Mouse (Mus musculus): ENCODE measurements around the gene Slc19a1. TPM values are rescaled to one million over a fixed set of nuclear protein-coding genes. Genes with fewer than 3 reads are reported as not detected.

Slc19a1 gene
- total and polyA plus RNA-seq, 3 experiments: 40.1 to 59.8 (median 50.2) TPM

DNA sequence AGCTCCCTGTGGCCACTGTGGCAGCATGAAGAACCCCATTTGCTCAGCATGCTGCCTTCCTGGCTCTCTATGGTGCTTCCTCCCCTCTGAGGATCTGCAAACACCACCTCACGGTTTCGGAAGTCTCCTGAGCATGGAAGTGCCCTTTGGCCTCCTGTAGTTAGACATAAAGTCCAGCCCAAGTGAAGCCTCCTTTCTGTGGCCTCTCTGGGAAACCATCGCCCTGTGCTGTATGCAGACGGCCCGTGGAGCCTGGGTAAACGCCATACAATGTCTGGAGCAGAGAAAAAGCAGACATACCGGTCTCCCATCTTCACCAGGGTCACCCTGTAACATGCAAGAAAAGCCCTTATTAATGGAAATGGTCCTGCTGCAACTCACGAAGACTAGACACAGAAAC is 46.9 kb downstream of the Slc19a1 start:
- Histone ChIP-seq H3K9ac (ENCODE audit: insufficient read depth, low read depth) (no peak overlapping the region), H3K79me2 (replicated peaks; ENCODE audit: control insufficient read depth, extremely low read depth, insufficient read depth, poor library complexity, severe bottlenecking) (no peaks in the 10 kb centered on the region), H3K4me3 (replicated peaks in 1 of 3; ENCODE audit: low read depth in 2 of 3, low read length in 2 of 3, poor library complexity in 1 of 3) (no peak overlapping the region), H3K36me3 (replicated peaks in 1 of 2; ENCODE audit: control insufficient read depth in 1 of 2, insufficient read depth in 1 of 2, low read length in 1 of 2) (peaks cover 0 to 16% of the 10 kb centered on the region in 2 experiments), H3K4me2 (ENCODE audit: insufficient read depth, low read depth, poor library complexity, severe bottlenecking) (no peak overlapping the region), H3K27ac (ENCODE audit: insufficient read depth, low read depth) (no peak overlapping the region), H3K4me1 (ENCODE audit: control insufficient read depth in 1 of 2, insufficient read depth in 2 of 2) (no peaks in the 10 kb centered on the region), H3K9me3 (replicated peaks; ENCODE audit: low read length) (no peaks in the 10 kb centered on the region), H3K27me3 (replicated peaks) (peaks cover 76% of the 10 kb centered on the region)
- no peak for TF ChIP-seq USF2 (conservative IDR thresholded peaks at IDR 0.05; ENCODE audit: low read depth, low read length)
- no peak for TF ChIP-seq NELFE (IDR thresholded peaks at IDR 0.05; ENCODE audit: low read depth, low read length)
- no peak for TF ChIP-seq PAX5 (IDR thresholded peaks at IDR 0.05; ENCODE audit: low read length)
- TF ChIP-seq TCF12 (IDR thresholded peaks at IDR 0.05; ENCODE audit: low read depth, low read length): no peak
- no peak for TF ChIP-seq HCFC1 (IDR thresholded peaks at IDR 0.05; ENCODE audit: low read depth, low read length)
- no peak for TF ChIP-seq KAT2A (IDR thresholded peaks at IDR 0.05; ENCODE audit: insufficient replicate concordance, low read length)
- TF ChIP-seq SIN3A (IDR thresholded peaks at IDR 0.05; ENCODE audit: low read length): no peak
- in situ Hi-C loops (cut with MboI; ENCODE audit: low pct_ligation_motif_present, low pct_unique_long_range_greater_than_20kb, low sequenced_read_pairs): loop anchor here (10.0 kb wide), 1 partner anchor 54 kb away; no protein-coding TSS in a partner anchor
- DNase-seq (ENCODE audit: extremely low read depth): no peak
- dilution Hi-C loops (cut with MboI; ENCODE audit: extremely low pct_ligation_motif_present, extremely low pct_unique_long_range_greater_than_20kb, low sequenced_read_pairs): no loop called here

DNA sequence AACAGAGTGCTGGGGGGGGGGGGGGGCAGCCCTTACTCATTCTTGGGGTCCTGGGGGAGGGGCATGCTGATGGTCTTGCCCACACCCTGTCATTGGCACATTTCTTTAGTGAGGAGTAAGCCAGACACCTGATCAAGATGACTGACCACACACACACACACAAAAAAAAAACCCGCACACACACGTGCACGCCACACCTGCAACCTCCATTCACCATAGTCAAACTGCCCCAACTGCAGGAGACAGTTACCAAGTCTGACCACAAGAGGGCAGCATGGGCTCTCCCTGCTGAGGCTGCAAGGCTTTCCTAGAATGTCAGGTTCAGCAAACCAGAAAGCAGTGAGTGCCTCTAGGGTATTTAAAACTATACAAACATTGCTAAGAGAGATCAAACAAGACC is 50.4 kb downstream of the Slc19a1 start:
- Histone ChIP-seq H3K4me3 (replicated peaks in 1 of 3; ENCODE audit: low read depth in 2 of 3, low read length in 2 of 3, poor library complexity in 1 of 3) (no peak overlapping the region), H3K79me2 (replicated peaks; ENCODE audit: control insufficient read depth, extremely low read depth, insufficient read depth, poor library complexity, severe bottlenecking) (no peaks in the 10 kb centered on the region), H3K36me3 (replicated peaks in 1 of 2; ENCODE audit: control insufficient read depth in 1 of 2, insufficient read depth in 1 of 2, low read length in 1 of 2) (peaks cover 0 to 21% of the 10 kb centered on the region in 2 experiments), H3K4me1 (ENCODE audit: control insufficient read depth in 1 of 2, insufficient read depth in 2 of 2) (peaks cover 0 to 4% of the 10 kb centered on the region in 2 experiments; a peak in 2 of 4 replicates), H3K4me2 (ENCODE audit: insufficient read depth, low read depth, poor library complexity, severe bottlenecking) (no peak overlapping the region), H3K9ac (ENCODE audit: insufficient read depth, low read depth) (no peak overlapping the region), H3K9me3 (replicated peaks; ENCODE audit: low read length) (no peaks in the 10 kb centered on the region), H3K27me3 (replicated peaks) (peaks cover 65% of the 10 kb centered on the region), H3K27ac (ENCODE audit: insufficient read depth, low read depth) (no peak overlapping the region)
- in situ Hi-C loops (cut with MboI; ENCODE audit: low pct_ligation_motif_present, low pct_unique_long_range_greater_than_20kb, low sequenced_read_pairs): loop anchor here (5.0 kb wide), 1 partner anchor 45 kb away; no protein-coding TSS in a partner anchor
- TF ChIP-seq POLR2A (IDR thresholded peaks at IDR 0.05; ENCODE audit: low read depth, low read length) (no peak), KAT2A (IDR thresholded peaks at IDR 0.05; ENCODE audit: insufficient replicate concordance, low read length) (no peak), JUND (conservative IDR thresholded peaks at IDR 0.05; ENCODE audit: low read depth, low read length) (no peak), MEF2A (IDR thresholded peaks at IDR 0.05; ENCODE audit: borderline replicate concordance, low read depth, low read length) (0 out of 2 replicates have a peak, but pooled peaks have one; percentile 37), USF1 (IDR thresholded peaks at IDR 0.05; ENCODE audit: low read depth, low read length) (no peak), NRF1 (IDR thresholded peaks at IDR 0.05; ENCODE audit: low read depth, low read length) (0 out of 2 replicates have a peak, but pooled peaks have one; percentile 15), CTCF (conservative IDR thresholded peaks at IDR 0.05 in 1 of 2, IDR thresholded peaks at IDR 0.05 in 1 of 2; ENCODE audit: low read depth in 2 of 2, low read length in 2 of 2) (peak; percentile 78 to 97), EP300 (IDR thresholded peaks at IDR 0.05; ENCODE audit: low read length) (no peak), NELFE (IDR thresholded peaks at IDR 0.05; ENCODE audit: low read depth, low read length) (peak; percentile 52; the same call in 1 of the 2 replicates), MXI1 (IDR thresholded peaks at IDR 0.05; ENCODE audit: low read depth, low read length) (peak; percentile 71), MAFK (IDR thresholded peaks at IDR 0.05; ENCODE audit: insufficient replicate concordance, low read length) (peak; percentile 38; the same call in 1 of the 2 replicates), ELF1 (IDR thresholded peaks at IDR 0.05; ENCODE audit: low read depth, low read length) (no peak), ZMIZ1 (IDR thresholded peaks at IDR 0.05; ENCODE audit: low read depth, low read length) (no peak), MAZ (IDR thresholded peaks at IDR 0.05; ENCODE audit: low read depth, low read length) (peak; percentile 75; the same call in 1 of the 2 replicates), RAD21 (IDR thresholded peaks at IDR 0.05; ENCODE audit: low read depth, low read length) (peak; percentile 92), IRF4 (IDR thresholded peaks at IDR 0.05; ENCODE audit: low read depth, low read length) (peak; percentile 47; the same call in 1 of the 2 replicates), MYC (IDR thresholded peaks at IDR 0.05; ENCODE audit: low read depth, low read length) (peak; percentile 89), ETS1 (conservative IDR thresholded peaks at IDR 0.05; ENCODE audit: low read depth, low read length) (no peak), SIN3A (IDR thresholded peaks at IDR 0.05; ENCODE audit: low read length) (peak; percentile 36; the same call in 1 of the 2 replicates), TCF12 (IDR thresholded peaks at IDR 0.05; ENCODE audit: low read depth, low read length) (peak; percentile 65; the same call in 1 of the 2 replicates), MAX (IDR thresholded peaks at IDR 0.05; ENCODE audit: low read length) (peak; percentile 65; the same call in 1 of the 2 replicates), JUN (IDR thresholded peaks at IDR 0.05; ENCODE audit: insufficient read depth, low read depth, low read length) (no peak), SMC3 (IDR thresholded peaks at IDR 0.05; ENCODE audit: low read depth, low read length) (peak; percentile 99), ZNF384 (IDR thresholded peaks at IDR 0.05; ENCODE audit: low read depth, low read length) (peak; percentile 73), BHLHE40 (IDR thresholded peaks at IDR 0.05; ENCODE audit: low read depth, low read length) (peak; percentile 98), UBTF (IDR thresholded peaks at IDR 0.05; ENCODE audit: low read depth, low read length) (no peak), ZC3H11A (IDR thresholded peaks at IDR 0.05; ENCODE audit: low read depth, low read length) (peak; percentile 86), CHD2 (IDR thresholded peaks at IDR 0.05; ENCODE audit: low read length) (no peak), E2F4 (IDR thresholded peaks at IDR 0.05; ENCODE audit: insufficient replicate concordance, low read depth, low read length) (no peak)
- peak; percentile 60 for DNase-seq (ENCODE audit: extremely low read depth)
- dilution Hi-C loops (cut with MboI; ENCODE audit: extremely low pct_ligation_motif_present, extremely low pct_unique_long_range_greater_than_20kb, low sequenced_read_pairs): no loop called here

Data from CH12.LX (cell line).